Mouse (Mus musculus) neural tube, embryonic 11.5 days (tissue): ENCODE data around the gene Cntn4. TPM values are rescaled to one million over a fixed set of nuclear protein-coding genes. Genes with fewer than 3 reads are reported as not detected.

Experiments used
- ATAC-seq: fragments of 200-750 bp; cut with Nextera tagmentation; 2 replicates; pipeline ENCODE4 v1.8.0; 2017; ENCODE audit warnings: moderate number of reproducible peaks, mild to moderate bottlenecking, moderate TSS enrichment, moderate library complexity; ENCODE audit not compliant: insufficient read depth, low FRiP score, low TSS enrichment
- DNase-seq: peaks from one replicate; pipeline ENCODE4 v3.0.0-alpha.2; 2015; ENCODE audit warnings: low spot score
- H3K27ac ChIP-seq: fragments of 300-500 bp; sonication (generic); 2 replicates; pipeline ENCODE4 v1.5.1; 2014; ENCODE audit warnings: low read depth, mild to moderate bottlenecking, low read length
- H3K27me3 ChIP-seq: fragments of 300-500 bp; sonication (generic); 2 replicates; pipeline ENCODE4 v1.6.1; 2014; ENCODE audit warnings: mild to moderate bottlenecking, low read length, mixed read lengths; ENCODE audit not compliant: control insufficient read depth, insufficient read depth
- H3K36me3 ChIP-seq: fragments of 300-500 bp; sonication (generic); 2 replicates; pipeline ENCODE4 v1.6.1; 2014; ENCODE audit warnings: mild to moderate bottlenecking, low read length, moderate library complexity, mixed read lengths; ENCODE audit not compliant: control insufficient read depth, insufficient read depth
- H3K4me1 ChIP-seq: fragments of 300-500 bp; sonication (generic); 2 replicates; pipeline ENCODE4 v1.6.1; 2014; ENCODE audit warnings: low read length, mixed read lengths; ENCODE audit not compliant: control insufficient read depth, insufficient read depth
- H3K4me2 ChIP-seq: fragments of 300-500 bp; sonication (generic); 2 replicates; pipeline ENCODE4 v1.6.1; 2014; ENCODE audit warnings: low read depth, mild to moderate bottlenecking, moderate library complexity
- H3K4me3 ChIP-seq: fragments of 300-500 bp; sonication (generic); 2 replicates; pipeline ENCODE4 v1.5.1; 2014; ENCODE audit warnings: low read depth, low read length
- H3K9ac ChIP-seq: fragments of 300-500 bp; sonication (generic); 2 replicates; pipeline ENCODE4 v1.6.1; 2014; ENCODE audit warnings: mild to moderate bottlenecking, low read length
- H3K9me3 ChIP-seq: fragments of 300-500 bp; sonication (generic); 2 replicates; pipeline ENCODE4 v1.6.1; 2016; ENCODE audit warnings: low read length; ENCODE audit not compliant: control insufficient read depth
- WGBS: fragments of 180-500 bp; shearing (Covaris S2); extraction: QIAGEN DNeasy Blood & Tissue Kit; methylation state at CpG from one replicate; pipeline ENCODE4 v1.1.7; 2014; 5-methylcytosine and 5-hydroxymethylcytosine counted together
- polyA plus RNA-seq: library from polyadenylated mRNA; unstranded; fragments of >200 nt; fragmentation: Nextera tagmentation; extraction: Ambion mirVana; gene quantifications from 2 replicates; pipeline ENCODE4 v1.2.1, GENCODE M21; 2014

Gene Cntn4
- polyA plus RNA-seq, 1 experiment from 2014 or later, result 1.4 TPM

GRCm38 (mm10) chr6:106263396-106263795 lies 585.9 kb downstream of the Cntn4 start:
- H3K27me3 ChIP-seq, result no peaks in the 10 kb centered on the region
- no peak for DNase-seq
- no peak overlapping the region for H3K4me2 ChIP-seq
- 94% methylated on average over 3 of the region's 3 CpGs for WGBS
- H3K27ac ChIP-seq, result no peak overlapping the region
- no peaks in the 10 kb centered on the region for H3K9me3 ChIP-seq
- no peak for ATAC-seq
- H3K9ac ChIP-seq, result no peak overlapping the region
- H3K4me1 ChIP-seq, result no peaks in the 10 kb centered on the region
- no peaks in the 10 kb centered on the region for H3K36me3 ChIP-seq
- H3K4me3 ChIP-seq, result no peak overlapping the region

- Histone ChIP-seq H3K27ac (no peak overlapping the region), H3K27me3 (no peaks in the 10 kb centered on the region), H3K36me3 (no peaks in the 10 kb centered on the region), H3K4me3 (no peak overlapping the region), H3K4me2 (no peak overlapping the region), H3K9me3 (no peaks in the 10 kb centered on the region), H3K4me1 (no peaks in the 10 kb centered on the region), H3K9ac (no peak overlapping the region)
- WGBS, result 77% methylated on average over 3 of the region's 3 CpGs
- ATAC-seq (no peak), DNase-seq (no peak)
Observed at GRCm38 (mm10) chr6:106265487-106265886, 588.0 kb downstream of the Cntn4 start.

- ATAC-seq (no peak), DNase-seq (no peak)
- Histone ChIP-seq H3K4me1 (no peaks in the 10 kb centered on the region), H3K27me3 (no peaks in the 10 kb centered on the region), H3K27ac (no peak overlapping the region), H3K4me2 (no peak overlapping the region), H3K4me3 (no peak overlapping the region), H3K9me3 (no peaks in the 10 kb centered on the region), H3K36me3 (no peaks in the 10 kb centered on the region), H3K9ac (no peak overlapping the region)
- 82% methylated on average over 2 of the region's 2 CpGs for WGBS
Observed at GRCm38 (mm10) chr6:106266304-106266703, 588.8 kb downstream of the Cntn4 start.

GRCm38 (mm10) chr6:106268723-106269122 lies 591.3 kb downstream of the Cntn4 start:
- Histone ChIP-seq H3K27me3 (no peaks in the 10 kb centered on the region), H3K9me3 (no peaks in the 10 kb centered on the region), H3K4me1 (no peaks in the 10 kb centered on the region), H3K4me2 (no peak overlapping the region), H3K36me3 (no peaks in the 10 kb centered on the region), H3K27ac (no peak overlapping the region), H3K4me3 (no peak overlapping the region), H3K9ac (no peak overlapping the region)
- DNase-seq, result no peak
- ATAC-seq, result no peak
- 88% methylated on average over 4 of the region's 4 CpGs for WGBS

GRCm38 (mm10) chr6:106277139-106277538 lies 599.7 kb downstream of the Cntn4 start:
- ATAC-seq (no peak), DNase-seq (no peak)
- Histone ChIP-seq H3K4me1 (no peaks in the 10 kb centered on the region), H3K36me3 (no peaks in the 10 kb centered on the region), H3K27me3 (no peaks in the 10 kb centered on the region), H3K4me3 (no peak overlapping the region), H3K9me3 (no peaks in the 10 kb centered on the region), H3K4me2 (no peak overlapping the region), H3K9ac (no peak overlapping the region), H3K27ac (no peak overlapping the region)
- 93% methylated on average over 2 of the region's 2 CpGs for WGBS

GRCm38 (mm10) chr6:106281621-106282020 lies 604.2 kb downstream of the Cntn4 start:
- no peak for ATAC-seq
- H3K4me1 ChIP-seq, result no peaks in the 10 kb centered on the region
- no peaks in the 10 kb centered on the region for H3K27me3 ChIP-seq
- no peak for DNase-seq
- no peak overlapping the region for H3K9ac ChIP-seq
- WGBS, result 91% methylated on average over 6 of the region's 6 CpGs
- no peak overlapping the region for H3K4me3 ChIP-seq
- no peaks in the 10 kb centered on the region for H3K9me3 ChIP-seq
- no peak overlapping the region for H3K4me2 ChIP-seq
- H3K36me3 ChIP-seq, result no peaks in the 10 kb centered on the region
- H3K27ac ChIP-seq, result no peak overlapping the region

GRCm38 (mm10) chr6:106283815-106284214 lies 606.4 kb downstream of the Cntn4 start:
- ATAC-seq (no peak), DNase-seq (no peak)
- no peak overlapping the region for H3K9ac ChIP-seq
- no peaks in the 10 kb centered on the region for H3K9me3 ChIP-seq
- H3K4me3 ChIP-seq, result no peak overlapping the region
- no peaks in the 10 kb centered on the region for H3K36me3 ChIP-seq
- H3K27ac ChIP-seq, result no peak overlapping the region
- no peaks in the 10 kb centered on the region for H3K27me3 ChIP-seq
- H3K4me2 ChIP-seq, result no peak overlapping the region
- 79% methylated on average over 1 of the region's 1 CpGs for WGBS
- H3K4me1 ChIP-seq, result no peaks in the 10 kb centered on the region

GRCm38 (mm10) chr6:106299451-106299850 lies 622.0 kb downstream of the Cntn4 start:
- H3K27me3 ChIP-seq, result no peaks in the 10 kb centered on the region
- H3K4me2 ChIP-seq, result no peak overlapping the region
- no peaks in the 10 kb centered on the region for H3K9me3 ChIP-seq
- WGBS, result 70% methylated on average over 1 of the region's 1 CpGs
- DNase-seq (no peak), ATAC-seq (no peak)
- no peak overlapping the region for H3K27ac ChIP-seq
- no peak overlapping the region for H3K9ac ChIP-seq
- no peak overlapping the region for H3K4me3 ChIP-seq
- no peaks in the 10 kb centered on the region for H3K36me3 ChIP-seq
- no peaks in the 10 kb centered on the region for H3K4me1 ChIP-seq

GRCm38 (mm10) chr6:106300179-106300578 lies 622.7 kb downstream of the Cntn4 start:
- no peak for ATAC-seq
- no peaks in the 10 kb centered on the region for H3K4me1 ChIP-seq
- 72% methylated on average over 3 of the region's 3 CpGs for WGBS

More at GRCm38 (mm10) chr6:106300179-106300578, 622.7 kb downstream of the Cntn4 start:
- H3K36me3 ChIP-seq, result no peaks in the 10 kb centered on the region
- no peak overlapping the region for H3K4me2 ChIP-seq
- no peak overlapping the region for H3K4me3 ChIP-seq
- no peaks in the 10 kb centered on the region for H3K27me3 ChIP-seq
- no peak overlapping the region for H3K9ac ChIP-seq
- H3K27ac ChIP-seq, result no peak overlapping the region
- DNase-seq, result no peak
- H3K9me3 ChIP-seq, result no peaks in the 10 kb centered on the region
